Mouse (Mus musculus): ENCODE measurements at regions not wholly inside any gene's neighbourhood (a gene's known extent, or its start where the extent isn't known, plus 50 kb on each side); places are given as distances from the start of the nearest gene placed in this dataset.

DNA sequence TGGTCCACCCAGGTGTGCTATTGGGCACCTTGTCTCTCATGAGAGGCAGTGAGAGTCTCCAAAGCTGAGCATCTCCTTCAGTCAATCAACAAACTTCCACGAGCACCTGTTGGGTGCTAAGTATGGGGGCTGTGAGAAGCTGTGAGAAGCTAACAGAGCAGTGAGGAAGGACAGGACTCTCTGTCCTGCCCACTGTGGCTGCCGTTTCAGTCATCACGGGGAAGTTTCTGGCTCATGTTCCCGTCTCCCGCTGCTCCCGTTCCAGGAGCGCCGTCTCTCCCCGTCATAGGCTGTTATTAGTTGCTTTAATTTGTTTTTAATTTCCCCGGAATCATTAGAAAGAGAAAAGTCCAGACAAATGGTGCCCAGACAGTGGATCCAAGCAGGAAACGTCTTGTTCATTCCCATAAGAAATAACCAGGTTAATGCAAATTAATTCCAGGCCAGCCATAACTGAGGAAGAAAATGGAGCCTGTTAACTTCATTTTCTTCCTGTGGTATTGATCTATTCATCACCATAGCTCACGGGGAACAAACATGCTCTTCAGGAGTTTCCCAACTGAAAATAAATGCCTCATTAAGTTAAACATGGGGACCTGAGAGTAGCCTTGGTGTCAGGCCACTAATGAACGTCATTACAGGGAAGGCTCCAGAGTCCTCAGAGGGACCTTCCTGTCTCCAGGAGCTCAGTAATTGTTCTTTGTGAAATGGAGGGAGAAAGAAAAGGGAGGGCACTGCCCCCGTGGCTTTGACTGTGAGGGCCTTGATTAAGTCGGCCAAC, 70.3 kb downstream of the Matn1 start:
- DNase-seq = no peak

DNA sequence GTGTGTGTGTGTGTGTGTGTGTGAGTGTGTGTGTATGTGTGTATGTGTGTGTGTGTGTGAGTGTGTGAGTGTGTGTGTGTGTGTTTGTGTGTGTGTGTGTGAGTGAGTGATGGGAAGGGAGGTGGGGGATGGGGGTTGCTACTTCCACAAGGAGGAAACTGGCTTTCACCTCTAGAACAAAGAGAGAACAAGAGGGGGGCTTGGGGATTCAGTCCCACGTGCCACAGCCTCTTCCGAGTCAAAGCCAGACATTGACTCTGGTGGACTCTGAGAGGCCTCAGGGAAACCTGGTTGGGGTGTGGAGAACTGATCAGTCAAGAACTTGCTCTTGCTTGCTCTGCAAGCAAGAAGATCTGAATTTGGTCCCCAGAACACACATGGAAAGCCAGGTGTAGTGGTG, 71.0 kb downstream of the Matn1 start:
- DNase-seq = no peak

DNA sequence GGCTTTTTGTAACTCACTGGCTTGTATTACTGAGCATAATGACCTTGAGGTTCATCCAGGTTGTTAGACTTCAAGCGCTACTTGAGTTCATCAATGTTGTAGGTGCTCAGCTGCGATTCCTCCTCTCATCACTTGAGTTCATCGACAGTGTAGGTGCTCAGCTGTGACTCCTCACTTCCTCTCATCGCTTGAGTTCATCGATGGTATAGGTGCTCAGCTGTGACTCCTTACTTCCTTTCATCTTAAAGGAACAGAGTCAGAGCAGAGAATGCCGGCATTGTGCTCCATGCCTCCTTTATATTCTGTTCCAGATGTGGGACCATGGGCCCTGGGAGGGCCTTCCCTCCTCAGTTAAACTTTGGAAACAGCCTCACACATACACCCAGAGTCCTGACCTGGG, 79.4 kb downstream of the Matn1 start:
- no peak for DNase-seq

DNA sequence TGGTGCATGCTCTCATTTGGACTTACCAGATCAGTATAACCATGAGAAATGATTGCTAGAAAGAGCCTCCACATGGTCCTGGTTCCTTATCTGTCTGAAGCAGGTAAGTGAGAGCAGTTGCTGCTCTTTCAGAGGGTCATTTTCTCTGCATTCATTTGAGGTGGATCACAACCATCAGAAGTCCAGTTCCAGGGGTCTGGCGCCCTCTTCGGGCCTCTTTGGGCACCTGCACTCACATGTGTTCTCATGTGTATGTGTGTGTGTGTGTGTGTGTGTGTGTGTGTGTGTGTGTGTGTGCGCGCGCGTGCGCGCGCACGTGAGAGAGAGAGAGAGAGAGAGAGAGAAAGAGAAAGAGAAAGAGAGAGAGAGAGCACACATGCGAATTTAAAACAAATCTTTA, 92.1 kb downstream of the Matn1 start:
- DNase-seq = no peak

DNA sequence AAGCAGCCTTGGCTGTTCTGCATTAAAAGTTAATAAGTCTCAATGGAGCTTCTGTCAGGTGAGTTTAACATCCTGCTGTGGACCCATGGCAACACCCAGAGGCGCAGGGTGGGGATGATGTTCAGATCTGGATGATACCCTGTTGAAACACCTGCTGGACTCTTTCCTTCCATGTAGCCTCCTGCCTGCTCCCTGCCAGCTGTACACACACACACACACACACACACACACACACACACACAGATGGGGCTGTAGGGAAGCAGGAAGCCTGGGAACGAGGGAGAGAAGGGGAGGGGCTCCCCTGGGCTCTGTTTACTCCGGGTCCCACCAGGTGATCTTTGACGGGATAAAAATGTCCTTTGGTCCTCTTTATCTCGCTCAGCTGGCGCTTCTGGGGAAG, 93.0 kb downstream of the Matn1 start:
- DNase-seq = no peak

DNA sequence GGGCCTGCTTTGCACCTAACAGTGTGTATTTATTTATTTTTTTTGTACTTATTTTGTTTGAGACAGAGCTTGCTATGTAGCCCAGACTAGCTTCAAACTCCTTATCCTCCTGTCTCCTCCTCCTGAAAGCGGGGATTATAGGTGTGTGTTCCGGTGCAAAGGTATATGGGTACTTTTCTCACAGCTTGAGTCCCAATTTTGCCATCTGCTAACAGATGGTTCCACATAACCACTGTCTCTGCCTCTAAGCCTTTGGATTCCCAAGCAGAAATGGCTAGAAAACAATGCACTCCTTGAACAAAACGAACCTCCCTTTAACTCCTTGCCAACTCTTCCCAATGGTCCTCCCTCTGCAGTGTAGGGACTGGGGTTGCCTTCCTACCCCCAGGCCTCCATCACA, 95.5 kb downstream of the Matn1 start:
- no peak for DNase-seq

DNA sequence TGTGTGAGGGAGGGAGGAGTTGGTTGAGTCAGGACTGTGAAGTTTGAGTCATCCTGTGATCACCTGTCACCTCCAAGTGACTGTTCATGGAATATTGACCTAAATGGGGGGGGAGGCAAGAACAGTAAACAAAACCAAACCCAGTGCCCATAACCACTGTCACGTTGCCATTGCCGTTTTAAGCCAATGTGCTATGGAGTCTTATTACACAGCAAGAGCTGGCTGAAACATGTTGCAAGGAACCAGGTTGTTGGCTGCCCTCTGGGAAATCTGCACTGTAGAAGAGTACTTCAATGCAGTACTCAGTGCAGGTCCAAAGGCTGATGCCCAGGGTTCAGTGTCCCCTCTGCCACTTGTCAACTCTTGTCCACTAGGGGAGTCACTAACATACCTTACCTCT, 97.0 kb downstream of the Matn1 start:
- DNase-seq = no peak

DNA sequence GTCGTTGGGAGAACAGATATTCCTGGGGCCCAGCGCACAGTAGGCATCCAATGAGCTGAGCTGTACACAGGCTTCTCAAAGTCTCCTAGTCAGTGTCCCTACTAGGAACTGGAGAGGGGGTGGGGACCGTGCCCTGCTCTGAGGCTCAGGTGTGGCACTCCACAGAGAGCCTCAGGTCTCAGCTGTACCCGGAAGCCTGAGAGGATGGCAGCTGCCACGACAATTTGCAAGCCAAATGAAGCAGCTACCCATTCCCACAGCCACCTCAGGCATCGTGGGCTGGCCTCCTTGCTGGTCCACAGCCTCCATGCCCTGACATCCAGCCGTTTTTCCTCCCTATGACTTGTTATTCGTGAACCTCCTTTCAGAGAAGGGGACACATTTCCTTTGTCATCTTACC, 101.9 kb downstream of the Matn1 start:
- no peak for DNase-seq

DNA sequence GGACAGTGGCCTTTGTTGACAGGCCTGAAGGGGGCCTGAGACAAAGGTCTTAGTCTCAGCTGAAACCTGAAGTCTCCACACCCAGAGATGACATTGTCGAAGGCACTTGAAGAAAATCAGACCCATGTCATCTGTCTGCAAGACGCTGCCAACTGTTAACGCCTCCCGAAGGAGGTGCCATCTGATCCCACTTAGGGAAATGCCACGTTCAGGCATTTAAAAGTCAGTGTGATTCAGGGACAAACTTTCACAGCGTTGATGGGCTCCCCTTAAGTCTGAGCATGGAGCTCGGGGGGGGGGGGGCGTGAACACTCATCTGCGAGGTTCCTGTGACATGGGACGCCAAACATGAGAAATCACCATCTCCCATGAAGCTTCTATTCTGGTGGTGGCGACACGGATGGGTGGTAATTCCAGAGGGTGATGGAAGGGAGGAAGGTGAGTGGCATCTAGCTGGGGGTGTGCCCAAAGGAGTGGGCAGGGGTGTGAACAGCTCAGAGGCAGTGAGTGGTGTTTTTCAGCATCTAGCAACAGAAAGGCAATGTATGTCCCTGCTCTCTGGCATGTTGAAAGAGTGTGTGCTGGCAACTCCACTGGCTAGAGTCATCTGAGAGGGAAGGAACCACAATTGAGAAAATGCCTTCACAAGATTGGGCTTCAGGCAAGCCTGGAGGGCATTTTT, 102.9 kb downstream of the Matn1 start:
- DNase-seq = no peak

DNA sequence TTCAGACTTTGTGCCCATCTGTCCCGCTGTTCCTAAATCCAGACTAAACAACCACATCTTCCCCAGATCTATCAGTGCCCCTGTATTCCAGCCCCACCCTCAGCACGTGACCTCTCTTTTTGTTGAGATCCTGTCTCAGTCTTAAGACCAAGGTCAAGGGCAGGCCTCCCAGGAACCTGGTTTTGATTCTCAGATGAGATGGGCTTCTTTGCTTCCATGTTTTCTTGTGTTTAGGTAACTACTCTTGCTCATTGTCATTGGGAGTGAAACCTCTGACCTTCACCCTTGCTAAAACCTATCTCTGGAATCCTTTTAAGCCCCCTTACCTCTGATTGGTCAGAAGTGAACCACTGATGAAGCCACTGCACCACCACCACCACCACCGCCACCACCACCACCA, 112.1 kb downstream of the Matn1 start:
- DNase-seq = no peak

DNA sequence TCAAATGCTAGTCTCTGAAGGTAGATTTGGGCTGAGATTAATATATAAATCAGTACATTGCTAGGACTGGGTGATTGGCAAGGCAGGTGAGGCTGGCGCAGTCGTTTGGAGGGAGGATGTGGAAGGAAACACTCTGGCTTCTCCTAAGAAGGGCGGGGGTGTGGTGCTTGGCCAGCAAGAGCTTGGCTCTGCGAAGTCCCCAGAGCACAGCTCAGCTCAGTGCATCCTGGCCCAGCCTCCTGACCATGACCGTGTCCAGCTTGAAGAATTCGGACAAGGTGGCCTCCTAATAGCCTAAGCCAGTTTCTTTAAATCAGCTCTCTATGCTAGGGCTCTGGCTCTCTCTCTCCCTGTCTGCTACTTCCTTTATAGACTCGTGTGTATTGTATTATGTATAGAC, 115.4 kb downstream of the Matn1 start:
- no peak for DNase-seq

DNA sequence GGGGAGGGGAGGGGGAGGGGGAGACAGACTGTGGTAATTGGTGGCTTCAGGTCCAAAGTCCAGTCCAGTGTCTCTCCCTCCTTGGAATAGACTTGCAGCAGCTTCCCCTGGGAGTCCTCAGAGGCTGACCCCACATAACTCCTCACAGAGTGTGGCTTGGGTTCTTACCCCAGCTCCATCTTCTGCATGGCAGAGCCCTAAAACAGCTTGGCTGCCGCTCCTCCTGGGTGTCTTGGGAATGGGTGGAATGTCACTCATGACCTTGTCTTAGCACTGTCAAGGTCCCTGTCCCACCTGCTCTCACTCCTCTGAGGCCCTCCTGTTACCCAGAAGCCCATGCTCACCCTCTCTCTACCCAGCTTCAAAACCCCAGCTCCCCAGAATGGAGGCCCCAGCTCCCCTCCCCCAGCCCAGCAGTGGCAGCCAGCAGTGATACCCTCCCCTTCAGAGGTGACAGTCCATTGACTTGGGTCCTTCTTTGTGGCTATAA, 116.1 kb downstream of the Matn1 start:
- DNase-seq = no peak

DNA sequence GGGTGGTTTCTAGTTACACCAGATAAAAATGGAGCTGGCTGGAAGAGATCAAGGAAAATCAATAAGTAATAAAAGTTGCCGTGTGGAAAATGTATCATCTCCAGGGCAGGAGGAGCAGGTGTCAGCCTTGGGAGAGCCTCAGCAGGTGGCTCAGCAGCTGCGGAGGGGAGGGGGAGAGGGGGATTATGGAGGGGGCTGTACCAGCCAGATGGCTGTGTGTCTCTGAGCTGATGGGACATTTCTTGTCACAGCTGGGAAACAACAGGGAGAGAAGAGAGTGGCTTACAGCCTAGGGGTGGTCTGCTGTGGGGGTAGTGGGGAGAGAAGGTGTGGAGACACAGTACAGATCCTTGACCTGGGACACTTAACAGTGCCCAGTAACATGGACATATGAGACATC, 116.5 kb downstream of the Matn1 start:
- DNase-seq = no peak

DNA sequence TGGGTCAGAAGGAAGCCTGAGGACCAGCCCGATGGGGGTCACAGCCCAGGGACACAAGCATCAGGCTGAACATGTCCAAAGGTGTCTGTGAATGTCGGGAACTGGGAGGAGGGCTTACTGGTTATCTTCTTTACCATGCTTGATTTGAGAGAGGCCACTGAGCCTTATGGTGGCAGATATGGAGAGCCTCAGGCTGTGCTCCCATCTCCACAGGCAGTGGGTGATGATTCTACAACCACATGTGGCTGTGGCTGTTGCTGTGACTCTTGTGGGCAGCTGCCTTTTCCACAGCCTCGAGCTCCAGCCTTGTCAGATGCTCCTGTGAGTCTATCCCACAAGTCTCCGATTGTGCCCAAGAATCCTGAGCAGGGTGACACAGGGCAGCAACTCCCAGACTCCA, 118.4 kb downstream of the Matn1 start:
- DNase-seq = no peak

DNA sequence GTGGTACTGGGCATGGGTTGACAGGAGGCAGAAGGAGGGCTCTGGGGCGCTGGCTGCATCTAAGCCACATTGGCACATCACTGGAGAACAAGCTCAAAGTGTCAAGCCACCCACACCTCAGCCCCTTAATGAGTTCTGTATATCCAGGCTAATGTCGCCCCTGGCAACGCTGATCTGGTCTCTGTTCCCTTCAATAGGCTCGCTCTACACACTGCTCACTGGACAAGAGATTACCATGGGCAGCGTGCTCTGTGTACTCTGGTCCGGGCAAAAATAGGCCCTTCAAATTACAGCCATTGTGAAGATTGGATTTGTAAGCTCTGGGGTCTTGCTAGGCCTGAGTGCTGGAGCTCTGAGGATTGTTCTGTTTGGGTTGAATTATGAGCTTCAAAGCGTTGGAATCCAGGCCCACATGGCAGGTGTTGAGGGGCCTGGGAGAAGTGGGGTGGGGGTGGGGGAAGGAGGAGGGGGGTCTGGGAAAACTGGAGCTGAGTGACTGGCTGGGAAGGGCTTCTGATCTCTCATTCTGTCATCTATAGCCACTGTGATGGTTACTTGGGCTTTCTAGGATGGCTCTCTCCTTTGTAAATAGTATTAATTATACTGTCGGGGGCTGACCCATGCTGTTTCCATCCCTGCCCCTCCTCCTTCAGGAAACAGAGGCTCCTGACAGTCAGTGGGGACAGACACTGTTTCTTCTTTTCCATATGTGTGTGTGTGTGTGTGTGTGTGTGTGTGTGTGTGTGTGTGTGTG, 122.2 kb downstream of the Matn1 start:
- no peak for DNase-seq

DNA sequence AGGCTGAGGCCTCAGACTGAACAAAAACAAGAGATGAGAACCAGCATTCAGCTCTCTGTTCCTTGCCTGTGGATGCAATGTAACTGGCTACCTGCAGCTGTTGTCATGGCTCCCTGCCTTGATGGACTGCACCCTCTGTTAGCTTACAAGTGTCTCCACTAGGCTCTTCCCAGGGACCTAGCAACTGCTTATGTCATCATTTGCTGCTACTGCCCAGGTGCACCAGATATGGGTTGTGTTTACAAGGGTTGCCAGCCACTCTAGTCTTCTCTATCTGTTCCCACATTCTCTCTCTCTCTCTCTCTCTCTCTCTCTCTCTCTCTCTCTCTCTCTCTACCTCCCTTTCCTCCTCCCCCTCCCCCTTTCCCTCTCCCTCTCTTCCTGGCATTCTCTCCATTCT, 126.4 kb downstream of the Matn1 start:
- DNase-seq = no peak

DNA sequence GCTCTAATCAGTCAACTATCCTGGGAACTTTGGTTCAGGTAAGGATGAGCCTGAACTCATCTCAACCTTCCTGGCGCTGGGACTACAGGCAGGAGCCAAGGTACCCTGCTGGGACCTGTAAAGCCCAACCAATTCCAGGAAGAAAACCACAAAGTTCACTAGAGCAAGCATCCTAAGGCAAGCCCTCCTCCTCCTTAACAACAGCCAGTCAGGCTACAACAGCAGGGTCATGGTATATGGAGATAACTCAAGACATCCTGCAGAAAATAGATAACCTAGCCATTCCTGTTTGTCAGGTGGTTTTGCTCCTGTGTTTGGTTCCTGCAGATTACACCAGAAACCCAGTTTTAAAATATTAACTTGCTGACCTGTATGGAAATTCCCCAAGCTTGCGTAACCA, 128.4 kb downstream of the Matn1 start:
- no peak for DNase-seq

DNA sequence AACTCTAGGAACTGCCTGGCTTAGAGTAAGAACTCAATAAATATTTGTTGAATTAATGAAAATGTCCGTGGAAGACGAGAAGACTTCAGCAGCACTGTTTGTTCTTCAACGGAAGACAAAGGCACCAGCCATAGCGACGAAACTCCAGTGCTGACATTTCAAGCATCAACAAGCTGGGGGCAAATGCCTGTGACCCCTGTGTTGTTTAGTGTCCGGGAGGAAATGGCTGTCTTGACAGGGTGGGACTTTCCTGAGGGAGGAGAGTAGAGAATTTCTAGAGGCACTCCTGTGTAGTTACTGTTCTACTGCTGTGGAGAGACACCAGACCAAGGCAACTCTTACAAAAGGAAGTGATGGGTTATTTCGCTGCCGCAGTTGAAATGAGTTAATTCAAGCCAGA, 129.2 kb downstream of the Matn1 start:
- no peak for DNase-seq

DNA sequence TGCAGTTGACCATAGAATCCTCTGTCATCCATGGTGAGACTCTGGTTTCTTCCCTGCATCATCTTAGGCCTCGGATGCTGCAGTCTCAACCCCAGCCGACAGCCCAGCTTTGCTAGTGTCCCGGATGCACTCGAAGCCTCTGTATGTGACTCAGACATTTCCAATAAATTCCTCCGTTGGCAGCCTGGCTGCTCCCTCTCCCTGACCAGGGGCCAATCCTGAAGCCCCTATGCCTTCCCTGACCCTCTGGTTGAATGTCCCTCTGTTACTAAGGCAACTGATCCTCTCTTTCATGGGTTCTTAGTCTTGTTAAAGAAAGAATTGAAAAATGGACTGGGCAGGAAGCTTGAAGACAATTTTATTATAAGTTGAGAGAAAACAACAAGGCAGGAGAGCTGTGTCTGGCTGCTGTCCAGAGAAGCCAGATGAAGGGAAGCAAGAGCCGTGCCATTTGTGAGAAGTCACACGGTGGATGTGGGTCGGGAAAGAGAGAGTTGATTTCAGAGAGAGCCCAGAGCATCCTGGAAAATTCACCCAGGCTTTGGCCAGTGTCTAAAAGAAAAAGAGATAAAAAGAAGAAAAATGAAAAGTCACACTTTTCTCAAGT, 131.2 kb downstream of the Matn1 start:
- DNase-seq = no peak

DNA sequence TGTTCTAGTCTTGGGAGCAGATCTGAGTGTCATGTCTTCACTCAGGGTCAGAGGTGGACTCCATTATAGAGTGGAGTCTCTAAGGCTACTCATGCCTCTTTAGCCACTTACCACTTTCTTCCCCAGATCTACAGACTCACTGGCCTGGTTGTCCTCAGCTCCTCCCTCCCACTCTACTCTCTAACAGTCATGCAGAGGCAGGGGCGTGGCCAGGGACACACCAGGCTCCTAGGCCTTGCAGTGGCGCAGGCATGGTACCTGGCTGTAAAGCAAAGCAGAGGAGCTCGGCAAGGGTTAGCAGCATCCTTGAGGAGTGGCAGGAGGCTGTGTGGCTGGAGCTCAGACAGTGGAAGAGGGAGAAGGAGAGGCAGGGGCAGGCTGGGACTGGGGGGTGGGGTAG, 132.4 kb downstream of the Matn1 start:
- DNase-seq = no peak

DNA sequence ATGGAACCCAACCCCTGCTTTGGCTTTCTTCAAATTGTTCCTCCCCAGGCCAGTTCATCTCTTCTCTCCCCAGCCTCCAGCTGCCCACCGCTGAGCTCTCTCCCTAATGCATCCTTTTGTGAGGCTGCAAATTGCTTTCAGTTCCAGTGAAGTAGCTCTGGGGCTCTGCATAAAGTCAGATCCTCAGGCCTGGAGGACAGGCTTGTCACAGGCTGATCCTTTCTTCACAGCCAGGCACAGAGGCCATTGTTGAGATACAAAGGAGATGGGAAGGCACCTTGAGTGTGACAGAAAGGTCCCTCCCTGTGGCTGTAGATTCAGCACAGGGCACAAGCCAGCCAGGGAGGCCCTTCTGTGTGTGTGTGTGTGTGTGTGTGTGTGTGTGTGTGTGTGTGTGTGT, 135.9 kb downstream of the Matn1 start:
- no peak for DNase-seq

DNA sequence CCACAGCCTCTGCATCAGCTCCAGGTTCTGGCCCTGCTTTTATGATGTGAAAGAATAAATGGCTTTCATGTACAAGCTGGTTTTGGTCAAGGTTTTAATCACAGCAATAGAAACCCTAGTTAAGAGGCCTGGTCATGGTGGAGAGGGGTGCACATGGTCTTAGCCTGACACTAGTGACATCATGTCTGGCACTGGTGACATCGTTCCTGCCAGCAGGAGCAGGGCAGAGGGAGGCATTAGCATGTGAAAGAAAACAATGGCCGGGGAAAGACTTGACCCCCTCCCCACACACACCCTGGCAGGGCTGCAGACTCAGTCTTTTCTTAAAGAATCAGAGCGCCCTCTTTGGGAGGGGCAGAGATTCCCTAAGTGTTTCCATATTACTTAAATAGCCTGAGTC, 139.2 kb downstream of the Matn1 start:
- no peak for DNase-seq

DNA sequence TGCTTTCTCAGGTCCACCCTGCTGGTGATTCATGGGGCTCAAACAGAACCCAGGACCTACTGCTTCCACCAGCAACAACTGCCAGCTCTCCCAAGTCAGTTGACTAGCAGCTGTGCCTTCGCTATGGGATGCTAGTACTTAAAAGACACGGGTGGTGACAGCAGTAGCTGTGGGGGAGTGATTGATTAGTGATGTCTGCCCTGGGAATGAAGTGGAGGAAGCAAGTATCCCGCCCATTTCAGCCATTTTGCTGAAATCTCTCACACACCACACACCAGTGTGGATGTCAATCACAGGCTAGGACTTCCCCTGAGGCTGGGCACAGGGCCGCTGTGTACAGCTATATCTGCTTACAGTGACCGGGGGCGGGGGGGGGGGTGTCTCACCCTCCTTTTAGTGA, 153.2 kb downstream of the Matn1 start:
- no peak for DNase-seq
